Mouse (Mus musculus): Measurements from ENCODE around the gene Kbtbd4. TPM values are rescaled to one million over a fixed set of nuclear protein-coding genes. Genes with fewer than 3 reads are reported as not detected.

The Kbtbd4 gene
- total and polyA plus RNA-seq, 2 experiments from 2014 or later, result 59.4 to 60.3 TPM

DNA sequence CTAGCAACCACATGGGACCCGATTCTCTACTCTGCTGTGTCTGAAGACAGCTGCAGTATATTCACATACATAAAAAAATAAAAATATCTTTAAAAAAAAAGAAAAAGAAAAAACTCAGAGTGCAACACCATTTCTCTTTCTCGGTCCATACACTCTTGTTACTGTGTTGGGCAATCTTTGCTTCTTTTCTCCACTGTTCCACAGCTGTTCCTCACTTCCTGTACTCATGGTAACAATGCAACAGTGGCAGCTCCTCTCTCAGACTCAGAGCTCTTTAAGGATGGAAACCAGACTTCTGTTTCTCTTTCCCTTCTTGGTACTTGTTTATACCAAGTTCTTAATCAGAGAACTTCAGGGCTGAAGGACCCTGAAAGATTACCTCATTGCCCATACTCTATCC, 1.1 kb upstream of the Kbtbd4 start:
- Histone ChIP-seq H3K4me3 (ENCODE audit: low read depth, low read length) (peak overlapping the region; percentile 83), H3K4me1 (ENCODE audit: insufficient read depth) (peaks cover 8% of the 10 kb centered on the region), H3K36me3 (ENCODE audit: insufficient read depth) (peaks cover 35% of the 10 kb centered on the region), H3K27me3 (ENCODE audit: insufficient read depth, low read length) (no peaks in the 10 kb centered on the region), H3K27ac (ENCODE audit: low read depth, low read length) (no peak overlapping the region), H3K4me2 (ENCODE audit: low read depth) (peak overlapping the region; percentile 73), H3K9me3 (ENCODE audit: low read length) (no peaks in the 10 kb centered on the region), H3K9ac (peak overlapping the region; percentile 93; the same call in 1 of the 2 replicates)
- TF ChIP-seq CTCF (IDR thresholded peaks at IDR 0.05; ENCODE audit: low read depth), result no peak
- DNase-seq (no peak), ATAC-seq (no peak)
- whole genome bisulfite sequencing, result 80% methylated on average over 2 of the region's 2 CpGs

DNA sequence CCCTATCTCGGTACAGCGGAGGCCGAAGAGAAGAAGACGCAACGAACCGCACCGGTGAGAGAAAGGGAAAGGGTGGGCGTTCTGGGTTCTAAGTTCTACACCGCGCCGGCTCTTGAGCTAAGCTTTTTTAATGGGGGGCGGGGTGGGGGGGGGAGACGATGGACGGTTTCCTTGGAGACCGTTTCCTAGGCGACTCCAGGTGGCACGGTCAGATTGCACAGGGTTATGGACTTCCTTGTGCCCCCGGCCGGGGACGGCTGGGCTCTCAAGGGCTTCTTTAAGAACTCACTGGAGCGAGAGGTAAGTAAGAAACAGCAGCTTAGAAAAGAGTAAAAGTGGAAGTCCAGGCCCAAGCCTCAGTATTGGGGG, 300 bp downstream of the Kbtbd4 start:
- Histone ChIP-seq H3K9ac (peak overlapping the region; percentile 93), H3K4me2 (ENCODE audit: low read depth) (peak overlapping the region; percentile 73), H3K27ac (ENCODE audit: low read depth, low read length) (peak overlapping the region; percentile 96), H3K9me3 (ENCODE audit: low read length) (no peaks in the 10 kb centered on the region), H3K4me3 (ENCODE audit: low read depth, low read length) (peak overlapping the region; percentile 83), H3K27me3 (ENCODE audit: insufficient read depth, low read length) (no peaks in the 10 kb centered on the region), H3K4me1 (ENCODE audit: insufficient read depth) (peaks cover 8% of the 10 kb centered on the region), H3K36me3 (ENCODE audit: insufficient read depth) (peaks cover 42% of the 10 kb centered on the region)
- no peak for TF ChIP-seq CTCF (IDR thresholded peaks at IDR 0.05; ENCODE audit: low read depth)
- WGBS, result under 1% methylated on average over 21 of the region's 21 CpGs
- ATAC-seq (peak; percentile 58), DNase-seq (no peak)

DNA sequence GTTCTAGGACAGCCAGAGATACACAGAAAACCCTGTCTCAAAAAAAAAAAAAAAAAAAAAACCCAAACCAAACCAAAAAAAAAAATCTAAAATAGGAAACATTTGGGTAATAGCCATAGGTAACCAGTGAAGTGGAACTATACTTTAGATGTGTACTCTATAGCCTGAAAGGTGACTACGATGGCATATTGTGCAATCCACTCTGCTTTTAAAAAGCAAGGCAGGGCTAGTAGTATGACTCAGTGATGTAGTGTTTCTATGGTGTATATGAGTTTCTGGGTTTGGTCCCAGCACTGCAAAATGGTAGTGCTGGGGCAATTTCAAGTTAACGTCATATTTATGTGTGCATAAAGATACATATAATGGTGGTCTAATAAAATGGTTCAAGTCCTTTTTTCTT, 2.2 kb downstream of the Kbtbd4 start:
- DNase-seq (no peak), ATAC-seq (no peak)
- Histone ChIP-seq H3K36me3 (ENCODE audit: insufficient read depth) (peaks cover 53% of the 10 kb centered on the region), H3K4me1 (ENCODE audit: insufficient read depth) (peaks cover 8% of the 10 kb centered on the region), H3K4me3 (ENCODE audit: low read depth, low read length) (no peak overlapping the region), H3K27ac (ENCODE audit: low read depth, low read length) (no peak overlapping the region), H3K9ac (no peak overlapping the region), H3K9me3 (ENCODE audit: low read length) (no peaks in the 10 kb centered on the region), H3K4me2 (ENCODE audit: low read depth) (no peak overlapping the region), H3K27me3 (ENCODE audit: insufficient read depth, low read length) (no peaks in the 10 kb centered on the region)
- no peak for TF ChIP-seq CTCF (IDR thresholded peaks at IDR 0.05; ENCODE audit: low read depth)
- 93% methylated on average over 2 of the region's 2 CpGs for WGBS

DNA sequence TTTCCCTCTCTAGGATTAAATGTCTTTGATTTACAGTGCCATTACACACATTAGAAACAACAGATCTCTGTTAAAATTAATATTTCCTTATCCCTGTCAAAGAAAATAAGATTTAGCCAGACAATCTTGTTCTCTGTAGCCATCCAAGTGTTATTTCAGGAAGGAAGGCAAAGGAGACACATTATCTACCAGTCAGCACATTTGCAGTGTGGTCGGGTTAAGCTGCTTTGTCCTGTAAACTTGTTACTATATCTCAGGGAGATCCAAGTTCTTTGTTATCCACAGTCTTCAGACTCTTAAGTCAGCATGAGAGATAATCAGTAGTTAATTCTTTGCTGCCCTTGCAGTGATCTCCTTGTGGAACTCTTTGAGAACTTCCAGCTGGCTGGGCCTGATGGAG, 6.3 kb downstream of the Kbtbd4 start:
- H3K27ac ChIP-seq (ENCODE audit: low read depth, low read length), result no peak overlapping the region
- ATAC-seq (no peak), DNase-seq (no peak)
- TF ChIP-seq CTCF (IDR thresholded peaks at IDR 0.05; ENCODE audit: low read depth), result no peak
- H3K4me3 ChIP-seq (ENCODE audit: low read depth, low read length), result no peak overlapping the region
- peaks cover 57% of the 10 kb centered on the region for H3K36me3 ChIP-seq (ENCODE audit: insufficient read depth)
- H3K4me1 ChIP-seq (ENCODE audit: insufficient read depth), result peaks cover 8% of the 10 kb centered on the region; the same call in 1 of the 2 replicates
- H3K27me3 ChIP-seq (ENCODE audit: insufficient read depth, low read length), result no peaks in the 10 kb centered on the region
- 78% methylated on average over 1 of the region's 1 CpGs for WGBS
- no peak overlapping the region for H3K4me2 ChIP-seq (ENCODE audit: low read depth)
- no peak overlapping the region for H3K9ac ChIP-seq
- no peaks in the 10 kb centered on the region for H3K9me3 ChIP-seq (ENCODE audit: low read length)

DNA sequence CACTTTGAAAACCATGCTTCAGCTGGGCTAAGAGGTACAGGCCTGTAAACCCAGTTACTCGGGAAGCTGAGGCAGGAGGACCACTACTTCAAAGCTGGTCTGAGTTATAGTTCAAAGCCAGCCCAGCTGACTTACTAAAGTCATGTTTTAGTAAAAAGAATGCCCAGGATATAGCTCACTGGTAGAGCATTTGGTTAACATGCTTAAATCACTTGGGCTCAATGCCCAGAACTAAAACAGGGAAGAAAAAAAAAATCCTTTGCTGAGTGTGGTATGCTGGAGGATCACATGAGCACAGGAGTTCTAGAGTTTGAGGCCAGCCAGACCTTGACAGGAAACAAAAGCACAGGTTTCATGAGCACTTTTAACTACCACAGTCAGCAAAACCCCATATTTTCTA, 7.1 kb downstream of the Kbtbd4 start:
- ATAC-seq, result no peak
- peaks cover 54% of the 10 kb centered on the region for H3K36me3 ChIP-seq (ENCODE audit: insufficient read depth)
- no peak overlapping the region for H3K27ac ChIP-seq (ENCODE audit: low read depth, low read length)
- no peak overlapping the region for H3K9ac ChIP-seq
- no peak overlapping the region for H3K4me3 ChIP-seq (ENCODE audit: low read depth, low read length)
- peaks cover 9% of the 10 kb centered on the region; the same call in 1 of the 2 replicates for H3K4me1 ChIP-seq (ENCODE audit: insufficient read depth)
- no peak for DNase-seq
- TF ChIP-seq CTCF (IDR thresholded peaks at IDR 0.05; ENCODE audit: low read depth), result no peak
- 83% methylated on average over 1 of the region's 1 CpGs for WGBS
- H3K4me2 ChIP-seq (ENCODE audit: low read depth), result no peak overlapping the region
- H3K27me3 ChIP-seq (ENCODE audit: insufficient read depth, low read length), result no peaks in the 10 kb centered on the region
- no peaks in the 10 kb centered on the region for H3K9me3 ChIP-seq (ENCODE audit: low read length)

DNA sequence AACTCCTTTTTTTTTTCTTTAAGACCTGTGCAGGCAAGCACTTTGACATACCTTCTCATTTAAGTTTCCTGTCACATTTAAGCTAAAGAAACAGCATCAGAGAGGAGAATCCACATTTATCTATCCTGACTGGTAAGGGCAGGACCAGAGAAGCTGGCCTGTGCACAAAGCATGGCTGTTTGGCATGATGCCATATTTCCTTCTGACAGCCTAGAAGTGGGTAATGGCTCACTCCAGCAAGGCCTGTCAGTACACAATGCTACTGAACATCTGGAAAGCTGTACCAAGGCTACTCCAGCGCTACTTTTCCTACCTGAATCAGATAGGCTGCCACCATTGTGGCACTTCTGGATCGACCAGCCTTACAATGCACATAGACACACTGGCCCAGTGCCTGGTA, 9.1 kb downstream of the Kbtbd4 start:
- TF ChIP-seq CTCF (IDR thresholded peaks at IDR 0.05; ENCODE audit: low read depth), result no peak
- ATAC-seq (no peak), DNase-seq (no peak)
- Histone ChIP-seq H3K4me1 (ENCODE audit: insufficient read depth) (peaks cover 13% of the 10 kb centered on the region; the same call in 1 of the 2 replicates), H3K27ac (ENCODE audit: low read depth, low read length) (no peak overlapping the region), H3K4me3 (ENCODE audit: low read depth, low read length) (no peak overlapping the region), H3K36me3 (ENCODE audit: insufficient read depth) (peaks cover 41% of the 10 kb centered on the region), H3K9ac (no peak overlapping the region), H3K4me2 (ENCODE audit: low read depth) (no peak overlapping the region), H3K9me3 (ENCODE audit: low read length) (no peaks in the 10 kb centered on the region), H3K27me3 (ENCODE audit: insufficient read depth, low read length) (no peaks in the 10 kb centered on the region)
- WGBS, result 42% methylated on average over 2 of the region's 2 CpGs

DNA sequence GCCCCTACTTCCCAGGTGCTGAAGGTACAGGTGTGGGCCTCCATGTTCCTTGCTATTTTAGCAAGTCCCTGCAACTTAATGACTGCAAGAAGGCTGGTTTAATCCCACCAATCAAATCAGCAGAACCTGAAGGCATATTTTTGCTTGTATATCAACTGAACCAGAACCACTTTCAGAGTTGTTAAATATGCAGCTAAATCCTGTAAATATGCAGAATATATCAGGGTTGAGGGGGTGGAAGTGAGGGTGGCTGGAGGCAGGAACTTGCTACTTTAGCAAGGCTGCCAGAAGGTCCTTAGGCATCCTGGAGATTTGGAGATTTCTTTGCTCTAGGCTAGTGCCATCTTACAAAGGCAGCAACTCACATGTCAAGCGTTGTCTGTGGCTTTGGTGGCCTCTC, 11.0 kb downstream of the Kbtbd4 start:
- H3K9ac ChIP-seq, result no peak overlapping the region
- H3K36me3 ChIP-seq (ENCODE audit: insufficient read depth), result peaks cover 24% of the 10 kb centered on the region
- WGBS, result 84% methylated on average over 1 of the region's 1 CpGs
- H3K27me3 ChIP-seq (ENCODE audit: insufficient read depth, low read length), result no peaks in the 10 kb centered on the region
- no peak overlapping the region for H3K4me3 ChIP-seq (ENCODE audit: low read depth, low read length)
- H3K4me2 ChIP-seq (ENCODE audit: low read depth), result no peak overlapping the region; the same call in 1 of the 2 replicates
- no peak for TF ChIP-seq CTCF (IDR thresholded peaks at IDR 0.05; ENCODE audit: low read depth)
- ATAC-seq (no peak), DNase-seq (no peak)
- H3K27ac ChIP-seq (ENCODE audit: low read depth, low read length), result no peak overlapping the region
- peaks cover 14% of the 10 kb centered on the region; the same call in 1 of the 2 replicates for H3K4me1 ChIP-seq (ENCODE audit: insufficient read depth)
- H3K9me3 ChIP-seq (ENCODE audit: low read length), result no peaks in the 10 kb centered on the region

All from forebrain, postnatal 0 days (tissue).